Mouse (Mus musculus): Measurements from ENCODE around the gene Wapl. TPM values are rescaled to one million over a fixed set of nuclear protein-coding genes. Genes with fewer than 3 reads are reported as not detected.

Gene Wapl
- polyA plus RNA-seq, 1 experiment: 12.1 TPM

- TF ChIP-seq SRF (IDR thresholded peaks at IDR 0.05; ENCODE audit: control insufficient read depth, insufficient read length, low read depth) (no peak), MYOD1 (IDR thresholded peaks at IDR 0.05; ENCODE audit: control insufficient read depth in 1 of 3, insufficient read length in 2 of 3, low read depth in 2 of 3) (no peak), CEBPB (IDR thresholded peaks at IDR 0.05; ENCODE audit: insufficient read depth, poor library complexity, severe bottlenecking) (no peak), TCF12 (IDR thresholded peaks at IDR 0.05; ENCODE audit: insufficient read depth, poor library complexity, severe bottlenecking) (no peak)
- Histone ChIP-seq H3ac (ENCODE audit: control insufficient read depth, insufficient read length) (no peak overlapping the region), H3K27me3 (ENCODE audit: control insufficient read depth, insufficient read depth, insufficient read length) (no peaks in the 10 kb centered on the region), H3K36me3 (ENCODE audit: control insufficient read depth, insufficient read depth) (peaks cover 66% of the 10 kb centered on the region), H3K4me3 (no peak overlapping the region), H3K4me2 (ENCODE audit: low read depth) (no peak overlapping the region), H3K79me2 (ENCODE audit: control insufficient read depth, insufficient read depth) (no peaks in the 10 kb centered on the region)
Observed at GRCm38 (mm10) chr14:34745401-34745800, 71.7 kb downstream of the Wapl start.

DNA sequence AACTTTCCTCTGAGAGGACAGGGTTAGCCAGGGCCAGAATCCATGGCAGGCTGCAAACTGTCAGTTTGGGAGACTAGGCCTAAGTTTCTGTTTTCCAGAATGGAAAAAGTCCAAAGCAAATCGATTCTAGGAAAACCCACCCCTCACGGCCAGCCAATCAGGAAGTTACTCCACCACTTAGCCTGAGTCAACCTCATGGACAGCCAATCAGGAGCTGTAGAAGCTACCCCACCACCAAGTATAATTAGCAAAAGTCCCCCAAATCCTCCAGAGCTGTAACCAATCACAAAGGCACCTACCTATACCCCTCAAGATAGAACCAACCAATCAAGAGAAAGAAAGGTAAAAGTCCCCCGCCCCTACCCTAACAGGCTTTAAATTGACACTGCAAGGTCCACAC, 82.0 kb downstream of the Wapl start:
- H3K79me2 ChIP-seq (ENCODE audit: control insufficient read depth, insufficient read depth): no peaks in the 10 kb centered on the region
- no peaks in the 10 kb centered on the region for H3K27me3 ChIP-seq (ENCODE audit: control insufficient read depth, insufficient read depth, insufficient read length)
- no peaks in the 10 kb centered on the region for H3K36me3 ChIP-seq (ENCODE audit: control insufficient read depth, insufficient read depth)
- no peak overlapping the region for H3K4me3 ChIP-seq
- H3ac ChIP-seq (ENCODE audit: control insufficient read depth, insufficient read length): no peak overlapping the region
- TF ChIP-seq POLR2AphosphoS2 (IDR thresholded peaks at IDR 0.05; ENCODE audit: insufficient read length, low read depth): no peak
- TF ChIP-seq E2F4 (IDR thresholded peaks at IDR 0.05; ENCODE audit: insufficient read depth): no peak
- TF ChIP-seq REST (IDR thresholded peaks at IDR 0.05; ENCODE audit: insufficient read depth, insufficient read length): no peak
- no peak for TF ChIP-seq POLR2A (IDR thresholded peaks at IDR 0.05; ENCODE audit: insufficient read length, low read depth)
- TF ChIP-seq SRF (IDR thresholded peaks at IDR 0.05; ENCODE audit: control insufficient read depth, insufficient read length, low read depth): no peak
- TF ChIP-seq MYOD1 (IDR thresholded peaks at IDR 0.05; ENCODE audit: control insufficient read depth in 1 of 3, insufficient read length in 2 of 3, low read depth in 2 of 3): no peak
- no peak for TF ChIP-seq TCF12 (IDR thresholded peaks at IDR 0.05; ENCODE audit: insufficient read depth, poor library complexity, severe bottlenecking)
- TF ChIP-seq TCF3 (IDR thresholded peaks at IDR 0.05; ENCODE audit: insufficient read length, low read depth): no peak
- no peak for TF ChIP-seq MAX (IDR thresholded peaks at IDR 0.05; ENCODE audit: low read depth)
- TF ChIP-seq USF1 (IDR thresholded peaks at IDR 0.05; ENCODE audit: low read depth): no peak
- no peak for TF ChIP-seq CEBPB (IDR thresholded peaks at IDR 0.05; ENCODE audit: insufficient read depth, poor library complexity, severe bottlenecking)
- TF ChIP-seq MYOG (IDR thresholded peaks at IDR 0.05; ENCODE audit: control insufficient read depth in 1 of 3, insufficient read depth in 1 of 3, insufficient read length in 2 of 3, low read depth in 2 of 3): no peak
- no peak overlapping the region for H3K4me2 ChIP-seq (ENCODE audit: low read depth)

GRCm38 (mm10) chr14:34759938-34760337, 86.2 kb downstream of the Wapl start:
- Histone ChIP-seq H3K27me3 (ENCODE audit: control insufficient read depth, insufficient read depth, insufficient read length) (no peaks in the 10 kb centered on the region), H3K79me2 (ENCODE audit: control insufficient read depth, insufficient read depth) (no peaks in the 10 kb centered on the region), H3K4me3 (no peak overlapping the region), H3ac (ENCODE audit: control insufficient read depth, insufficient read length) (no peak overlapping the region), H3K4me2 (ENCODE audit: low read depth) (no peak overlapping the region), H3K36me3 (ENCODE audit: control insufficient read depth, insufficient read depth) (no peaks in the 10 kb centered on the region)
- TF ChIP-seq CEBPB (IDR thresholded peaks at IDR 0.05; ENCODE audit: insufficient read depth, poor library complexity, severe bottlenecking): no peak
- no peak for TF ChIP-seq USF1 (IDR thresholded peaks at IDR 0.05; ENCODE audit: low read depth)
- TF ChIP-seq POLR2AphosphoS2 (IDR thresholded peaks at IDR 0.05; ENCODE audit: insufficient read length, low read depth): no peak
- no peak for TF ChIP-seq MAX (IDR thresholded peaks at IDR 0.05; ENCODE audit: low read depth)
- no peak for TF ChIP-seq POLR2A (IDR thresholded peaks at IDR 0.05; ENCODE audit: insufficient read length, low read depth)
- no peak for TF ChIP-seq REST (IDR thresholded peaks at IDR 0.05; ENCODE audit: insufficient read depth, insufficient read length)
- TF ChIP-seq MYOG (IDR thresholded peaks at IDR 0.05; ENCODE audit: control insufficient read depth in 1 of 3, insufficient read depth in 1 of 3, insufficient read length in 2 of 3, low read depth in 2 of 3): no peak
- TF ChIP-seq TCF12 (IDR thresholded peaks at IDR 0.05; ENCODE audit: insufficient read depth, poor library complexity, severe bottlenecking): no peak
- TF ChIP-seq MYOD1 (IDR thresholded peaks at IDR 0.05; ENCODE audit: control insufficient read depth in 1 of 3, insufficient read length in 2 of 3, low read depth in 2 of 3): no peak
- no peak for TF ChIP-seq TCF3 (IDR thresholded peaks at IDR 0.05; ENCODE audit: insufficient read length, low read depth)
- no peak for TF ChIP-seq SRF (IDR thresholded peaks at IDR 0.05; ENCODE audit: control insufficient read depth, insufficient read length, low read depth)
- no peak for TF ChIP-seq E2F4 (IDR thresholded peaks at IDR 0.05; ENCODE audit: insufficient read depth)

GRCm38 (mm10) chr14:34761082-34761959, 87.6 kb downstream of the Wapl start:
- Histone ChIP-seq H3ac (ENCODE audit: control insufficient read depth, insufficient read length) (no peak overlapping the region), H3K27me3 (ENCODE audit: control insufficient read depth, insufficient read depth, insufficient read length) (no peaks in the 10 kb centered on the region), H3K4me3 (no peak overlapping the region), H3K79me2 (ENCODE audit: control insufficient read depth, insufficient read depth) (no peaks in the 10 kb centered on the region), H3K4me2 (ENCODE audit: low read depth) (no peak overlapping the region), H3K36me3 (ENCODE audit: control insufficient read depth, insufficient read depth) (no peaks in the 10 kb centered on the region)
- TF ChIP-seq SRF (IDR thresholded peaks at IDR 0.05; ENCODE audit: control insufficient read depth, insufficient read length, low read depth): no peak
- no peak for TF ChIP-seq POLR2A (IDR thresholded peaks at IDR 0.05; ENCODE audit: insufficient read length, low read depth)
- no peak for TF ChIP-seq E2F4 (IDR thresholded peaks at IDR 0.05; ENCODE audit: insufficient read depth)
- no peak for TF ChIP-seq CEBPB (IDR thresholded peaks at IDR 0.05; ENCODE audit: insufficient read depth, poor library complexity, severe bottlenecking)
- no peak for TF ChIP-seq USF1 (IDR thresholded peaks at IDR 0.05; ENCODE audit: low read depth)
- TF ChIP-seq MAX (IDR thresholded peaks at IDR 0.05; ENCODE audit: low read depth): no peak
- TF ChIP-seq TCF12 (IDR thresholded peaks at IDR 0.05; ENCODE audit: insufficient read depth, poor library complexity, severe bottlenecking): no peak
- TF ChIP-seq MYOD1 (IDR thresholded peaks at IDR 0.05; ENCODE audit: control insufficient read depth in 1 of 3, insufficient read length in 2 of 3, low read depth in 2 of 3): peak in 1 of 3 experiments; percentile 11
- no peak for TF ChIP-seq REST (IDR thresholded peaks at IDR 0.05; ENCODE audit: insufficient read depth, insufficient read length)
